Mouse (Mus musculus) layer of hippocampus, adult 18-20 months (tissue): Measurements from ENCODE around the gene Plce1. TPM values are rescaled to one million over a fixed set of nuclear protein-coding genes. Genes with fewer than 3 reads are reported as not detected.
A peak's percentile ranks its signal among the peaks of the same experiment; 100 is the strongest.

Source experiments
- DNase-seq, 2 experiments: peaks; one replicate each; pipeline ENCODE4 v3.0.0; 2022; ENCODE audit warnings: low spot score in 2 of 2
- total RNA-seq, 2 experiments: library from RNA; stranded (reverse); gene quantifications; 2 replicates each; pipeline ENCODE4 v1.2.3; 2021

The Plce1 gene
- total RNA-seq, 2 experiments from 2014 or later, result 11.9 to 13.7 TPM

GRCm38 (mm10) chr19:38578554-38579146 is 97.7 kb downstream of the Plce1 start:
- DNase-seq, result no peak

GRCm38 (mm10) chr19:38582861-38583260 is 102.0 kb downstream of the Plce1 start:
- DNase-seq, result no peak

GRCm38 (mm10) chr19:38587559-38587958 is 106.7 kb downstream of the Plce1 start:
- DNase-seq, result no peak

- no peak for DNase-seq
Measured at GRCm38 (mm10) chr19:38589466-38589865, 108.6 kb downstream of the Plce1 start.

GRCm38 (mm10) chr19:38589941-38590340 is 109.0 kb downstream of the Plce1 start:
- DNase-seq, result no peak

- DNase-seq, result peak in 1 of 2 experiments; percentile 38
Measured at GRCm38 (mm10) chr19:38592566-38593224, 111.8 kb downstream of the Plce1 start.

GRCm38 (mm10) chr19:38593225-38593897 is 112.5 kb downstream of the Plce1 start:
- peak in 1 of 2 experiments; percentile 19 for DNase-seq

GRCm38 (mm10) chr19:38596096-38596495 is 115.2 kb downstream of the Plce1 start:
- no peak for DNase-seq

- DNase-seq, result no peak
Measured at GRCm38 (mm10) chr19:38597392-38597791, 116.5 kb downstream of the Plce1 start.

- DNase-seq, result no peak
Measured at GRCm38 (mm10) chr19:38599001-38599400, 118.1 kb downstream of the Plce1 start.

- DNase-seq, result no peak
Measured at GRCm38 (mm10) chr19:38601127-38601526, 120.2 kb downstream of the Plce1 start.

GRCm38 (mm10) chr19:38602811-38603210 is 121.9 kb downstream of the Plce1 start:
- DNase-seq, result no peak

GRCm38 (mm10) chr19:38607236-38607635 is 126.3 kb downstream of the Plce1 start:
- DNase-seq, result no peak

- DNase-seq, result no peak
Measured at GRCm38 (mm10) chr19:38608951-38609654, 128.2 kb downstream of the Plce1 start.

- no peak for DNase-seq
Measured at GRCm38 (mm10) chr19:38610291-38610690, 129.4 kb downstream of the Plce1 start.

- DNase-seq, result no peak
Measured at GRCm38 (mm10) chr19:38610809-38611208, 129.9 kb downstream of the Plce1 start.

- no peak for DNase-seq
Measured at GRCm38 (mm10) chr19:38614067-38614675, 133.3 kb downstream of the Plce1 start.

- no peak for DNase-seq
Measured at GRCm38 (mm10) chr19:38615356-38615755, 134.4 kb downstream of the Plce1 start.

- DNase-seq, result no peak
Measured at GRCm38 (mm10) chr19:38620134-38620533, 139.2 kb downstream of the Plce1 start.

- DNase-seq, result peak in 1 of 2 experiments; percentile 20
Measured at GRCm38 (mm10) chr19:38621546-38621945, 140.6 kb downstream of the Plce1 start.
